Mouse (Mus musculus): Measurements from ENCODE around the gene Lrrc1. TPM values are rescaled to one million over a fixed set of nuclear protein-coding genes. Genes with fewer than 3 reads are reported as not detected.

The Lrrc1 gene
- total RNA-seq, 2 experiments from 2014 or later = 7.5 to 7.9 TPM

DNA sequence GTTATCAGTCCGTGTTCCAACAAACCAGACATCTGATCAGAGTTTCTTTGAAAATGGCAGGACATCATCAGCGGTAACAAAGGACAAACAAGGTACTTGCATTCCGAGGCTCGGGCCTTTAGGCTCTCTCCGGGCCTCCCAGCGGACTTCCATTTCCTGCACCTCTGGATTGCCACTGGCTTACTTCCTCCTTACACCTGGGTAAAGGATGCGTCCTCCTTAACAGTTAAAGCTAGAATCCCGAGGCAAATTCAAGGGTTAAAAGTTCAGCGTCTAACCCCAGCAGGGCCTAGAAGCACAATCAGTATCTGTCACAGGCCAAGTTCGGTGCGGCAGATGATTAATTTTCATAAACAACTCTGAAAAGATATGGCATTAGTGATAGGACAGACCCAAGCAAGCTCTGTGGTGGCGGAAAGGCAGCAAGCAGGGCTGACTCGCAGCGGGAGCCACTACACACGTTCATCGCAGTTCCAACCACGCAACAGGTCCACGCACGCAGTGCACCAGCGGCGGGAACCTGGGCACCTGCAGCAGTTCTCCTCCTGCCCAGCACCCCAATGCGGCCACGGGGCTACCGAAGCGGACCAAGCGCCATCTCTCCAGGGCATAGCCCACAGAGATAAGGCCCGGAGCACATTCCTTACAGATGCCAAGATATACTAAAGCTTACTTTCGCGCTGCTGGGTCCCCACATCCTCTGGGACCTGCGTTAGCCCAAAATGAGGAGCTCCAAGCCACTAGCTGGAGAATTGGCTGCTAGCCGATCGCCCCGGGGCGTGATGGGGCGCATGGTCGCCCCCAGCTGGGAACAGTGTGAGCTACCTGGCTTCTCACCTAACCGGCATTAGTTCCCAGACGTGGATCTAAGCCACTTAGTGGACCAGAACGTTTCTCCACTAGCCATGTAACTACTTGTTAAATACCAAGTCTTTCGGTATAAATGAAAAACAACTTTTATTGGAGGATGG, 1.0 kb downstream of the Lrrc1 start:
- peak; percentile 35 to 42 for DNase-seq (ENCODE audit: low spot score in 2 of 2)

DNA sequence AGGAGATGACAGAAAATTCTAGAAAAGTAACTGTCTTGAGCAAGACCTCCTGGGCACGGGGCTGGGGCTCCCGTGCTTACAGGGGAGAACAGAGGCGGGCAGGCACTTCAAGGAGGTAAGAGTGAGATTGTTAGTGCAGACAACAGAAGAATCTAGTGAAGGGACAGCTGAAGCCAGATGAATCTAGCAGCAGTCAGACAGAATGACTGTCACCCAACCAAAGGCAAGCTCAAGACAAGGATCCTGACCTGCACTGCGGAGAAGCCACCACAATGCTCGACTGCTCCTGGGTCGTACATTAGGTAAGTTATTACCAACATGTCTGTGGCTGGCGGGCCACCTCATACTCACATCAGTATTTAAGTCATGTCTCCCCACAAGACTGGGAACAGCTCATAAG, 3.1 kb downstream of the Lrrc1 start:
- DNase-seq (ENCODE audit: low spot score in 2 of 2) = no peak

DNA sequence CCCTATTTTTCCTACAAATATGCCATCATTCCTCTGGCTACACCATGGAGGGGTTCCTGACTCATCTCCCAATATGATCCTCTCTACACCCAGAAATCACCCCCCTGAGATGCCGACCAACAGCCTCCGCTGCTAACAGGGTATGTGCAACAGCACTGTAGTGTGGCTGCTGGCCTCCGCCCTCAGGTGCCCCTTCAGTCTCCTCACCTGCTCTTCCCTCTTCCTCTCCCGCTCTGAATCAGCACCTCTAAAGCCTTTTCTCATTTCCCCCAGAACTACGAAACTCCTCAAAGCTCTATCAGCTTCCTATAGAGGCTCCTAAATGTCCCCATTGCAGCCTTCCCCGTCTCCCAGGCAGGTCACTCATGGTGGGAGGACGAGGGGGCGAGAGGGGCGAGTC, 5.4 kb downstream of the Lrrc1 start:
- no peak for DNase-seq (ENCODE audit: low spot score in 2 of 2)

DNA sequence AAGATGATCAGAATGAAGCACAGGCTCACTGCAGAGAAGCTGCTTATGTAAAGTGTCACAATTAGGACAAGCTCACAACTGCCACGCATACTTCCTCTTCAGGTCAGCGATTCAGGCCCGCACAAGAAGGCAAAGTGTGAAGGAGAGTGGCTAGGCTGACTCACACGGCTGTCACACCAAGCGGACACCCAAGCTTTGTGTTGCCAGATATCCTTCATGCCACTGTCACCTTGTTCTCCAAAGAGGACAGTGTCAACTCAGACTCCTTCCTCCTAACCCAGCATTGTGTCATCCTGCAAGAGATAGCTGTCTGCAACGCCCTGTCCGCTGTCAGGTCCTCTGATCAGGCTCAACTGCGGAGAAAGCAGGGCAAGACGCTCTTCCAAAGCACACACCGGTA, 7.3 kb downstream of the Lrrc1 start:
- no peak for DNase-seq (ENCODE audit: low spot score in 2 of 2)

DNA sequence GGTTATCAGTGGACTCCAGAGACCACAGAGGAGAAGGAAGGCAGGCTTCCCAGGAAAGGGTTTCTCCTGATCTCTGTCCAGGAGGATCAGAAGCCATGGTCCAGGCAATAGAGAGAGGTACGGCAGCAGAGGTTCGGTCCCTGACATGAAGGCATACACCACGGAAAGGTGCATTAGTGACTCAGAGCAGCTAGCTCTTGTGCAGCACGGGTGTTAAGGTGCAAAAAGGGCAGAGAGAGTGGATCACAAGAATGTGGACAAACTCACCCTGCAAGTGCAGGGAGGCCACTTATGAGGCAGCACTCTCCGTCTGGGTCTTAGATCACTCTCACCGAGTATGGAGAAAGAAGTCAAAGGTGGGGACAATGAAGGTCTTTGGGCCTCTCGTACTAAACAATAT, 7.8 kb downstream of the Lrrc1 start:
- DNase-seq (ENCODE audit: low spot score in 2 of 2) = no peak

DNA sequence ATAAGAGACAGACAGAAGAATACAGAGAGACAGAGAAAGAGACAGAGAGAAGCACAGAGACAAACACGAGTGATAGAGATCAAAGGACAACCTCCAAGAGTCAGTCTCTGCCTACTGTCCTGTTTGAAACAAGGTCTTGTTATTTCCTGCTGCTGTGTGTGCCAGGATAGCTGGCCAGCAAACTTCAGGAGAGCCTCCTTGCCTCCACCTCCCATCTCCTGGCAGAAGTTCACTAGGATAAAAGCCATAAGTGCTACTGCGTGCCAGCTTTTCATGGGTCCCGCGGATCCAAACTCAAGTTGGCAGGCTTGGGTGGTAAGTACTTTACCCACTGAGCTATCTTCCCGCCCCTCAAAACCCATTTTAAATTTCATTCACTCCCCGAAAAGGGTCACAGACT, 8.4 kb downstream of the Lrrc1 start:
- DNase-seq (ENCODE audit: low spot score in 2 of 2) = no peak

DNA sequence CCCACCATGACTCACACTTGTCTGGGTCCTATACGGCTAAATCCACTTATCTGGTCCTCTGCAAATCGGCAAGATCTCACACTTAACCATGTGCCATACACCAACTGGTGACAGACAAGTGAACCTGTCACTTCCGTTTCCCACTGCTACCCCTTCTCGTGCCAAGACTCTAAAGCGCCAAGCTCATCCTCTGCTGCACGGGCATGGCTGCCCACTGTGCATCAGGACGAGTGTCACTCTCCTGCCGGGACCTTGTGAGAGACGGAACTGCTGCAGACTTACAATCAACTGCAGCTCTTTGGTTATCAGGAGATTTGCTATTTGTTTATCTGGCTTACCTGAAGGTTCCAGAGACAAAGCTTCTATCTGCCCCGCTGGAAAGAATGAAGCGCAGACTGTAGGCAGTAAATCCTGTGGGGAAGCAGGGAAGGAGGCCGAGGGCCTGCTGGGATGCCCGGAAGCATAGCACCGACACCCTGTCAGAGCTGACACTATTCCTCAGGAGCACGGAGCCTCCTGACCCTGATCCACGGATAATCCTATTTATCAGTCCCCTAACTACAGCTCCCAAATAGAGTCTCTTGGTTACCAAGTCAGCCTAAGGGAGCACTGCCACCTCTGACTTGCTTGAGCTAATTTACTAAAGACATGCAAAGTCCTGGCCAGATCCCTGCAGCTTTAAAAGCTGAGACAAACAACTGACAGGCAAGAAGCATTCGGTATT, 9.5 kb downstream of the Lrrc1 start:
- no peak for DNase-seq (ENCODE audit: low spot score in 2 of 2)

DNA sequence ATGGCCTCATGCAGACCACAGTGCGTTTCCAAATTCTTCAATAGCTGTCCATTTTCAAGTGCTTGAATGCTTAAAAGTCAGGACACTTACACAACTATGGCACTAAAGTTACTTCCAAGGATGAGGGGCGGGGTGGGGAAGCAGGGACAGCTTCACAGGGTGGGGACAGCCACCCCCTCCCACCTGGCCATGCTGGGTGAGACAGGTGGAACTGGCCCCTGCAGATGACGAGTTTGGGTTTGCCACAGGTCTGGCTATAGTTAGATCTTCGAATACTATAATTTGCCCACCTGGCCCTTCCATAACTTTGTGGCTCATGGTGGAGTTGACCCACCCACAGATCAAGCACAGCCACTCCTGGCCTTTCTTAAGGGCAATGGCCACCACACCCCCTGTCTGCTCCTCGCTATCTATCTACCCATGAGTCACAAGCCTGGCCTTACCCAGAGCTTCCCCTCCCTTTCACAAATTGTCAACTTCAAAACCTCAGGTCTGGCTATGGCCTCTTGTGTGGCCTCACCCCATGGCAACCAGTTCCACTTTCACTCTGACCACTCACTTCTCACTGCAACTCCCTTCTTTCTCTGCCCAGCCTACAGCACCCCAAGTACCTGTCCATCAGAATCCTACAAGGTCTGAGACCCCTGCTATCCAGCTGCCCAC, 16.2 kb downstream of the Lrrc1 start:
- peak in 1 of 2 experiments; percentile 14 for DNase-seq (ENCODE audit: low spot score in 2 of 2)

DNA sequence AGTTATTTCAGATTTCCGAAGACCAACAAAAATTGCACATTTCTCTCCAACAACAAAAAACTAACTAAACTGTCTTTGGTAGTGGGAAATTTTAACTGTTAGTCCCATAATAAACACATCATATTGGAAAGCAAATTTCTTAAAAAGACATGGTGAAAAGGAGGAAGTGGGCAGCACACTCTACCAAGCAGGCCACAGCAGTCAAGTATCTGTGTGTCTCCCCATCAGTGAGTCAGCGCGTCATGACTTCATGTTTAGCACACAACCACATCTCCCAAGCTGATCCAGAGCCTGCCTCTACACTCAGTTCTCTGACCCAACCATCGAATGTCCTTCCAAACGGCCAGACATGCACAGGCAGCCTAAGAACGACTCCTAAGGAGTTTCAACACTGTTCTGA, 17.5 kb downstream of the Lrrc1 start:
- peak in 1 of 2 experiments; percentile 11 for DNase-seq (ENCODE audit: low spot score in 2 of 2)

DNA sequence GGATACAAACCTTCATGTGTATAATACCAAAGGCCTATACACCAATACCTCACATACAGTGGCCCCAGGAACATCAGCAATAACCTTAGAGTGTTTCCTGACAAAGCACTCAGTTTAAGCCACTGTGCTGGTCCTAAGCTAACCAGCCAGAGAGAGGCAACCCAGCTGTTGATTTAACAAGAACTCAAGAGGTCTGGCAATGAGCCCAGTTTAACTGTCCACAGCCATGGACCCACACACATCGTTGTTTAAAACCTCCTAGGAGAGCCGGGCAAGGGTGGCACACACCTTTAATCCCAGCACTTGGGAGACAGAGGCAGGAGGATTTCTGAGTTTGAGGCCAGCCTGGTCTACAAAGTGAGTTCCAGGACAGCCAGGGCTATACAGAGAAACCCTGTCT, 18.0 kb downstream of the Lrrc1 start:
- DNase-seq (ENCODE audit: low spot score in 2 of 2) = peak in 1 of 2 experiments; percentile 3

DNA sequence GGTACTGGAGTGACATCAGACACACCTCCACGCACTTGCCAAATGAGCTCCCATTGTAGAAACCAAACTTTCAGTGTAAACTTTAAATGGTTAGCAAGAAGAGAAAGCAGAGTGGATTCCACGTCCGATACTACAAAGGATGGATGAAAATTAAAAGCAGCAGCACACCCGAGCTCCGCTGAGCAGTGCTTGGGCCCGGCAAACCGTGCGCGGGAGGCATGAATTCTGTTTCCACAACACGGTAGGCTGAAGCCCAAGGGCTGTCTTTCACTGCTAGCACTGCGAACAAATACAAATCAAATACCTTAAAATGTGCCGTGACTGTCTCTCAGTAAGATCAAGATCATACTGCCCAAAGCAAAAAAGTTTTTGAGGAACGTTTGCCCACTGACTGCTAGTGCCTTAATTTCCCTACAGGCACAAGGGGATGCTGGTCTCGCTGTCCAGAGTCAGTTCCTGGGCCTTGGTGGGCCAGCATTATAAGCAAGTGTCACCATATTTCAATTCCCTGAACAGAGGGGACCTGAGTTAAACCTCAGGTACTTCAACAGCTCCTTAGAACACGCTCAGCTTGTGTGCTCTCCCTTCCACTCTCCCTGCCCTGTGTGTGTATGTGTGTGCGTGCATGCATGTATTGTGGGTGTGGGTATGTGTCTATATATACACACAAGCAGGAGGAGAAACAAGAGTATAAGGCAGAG, 18.9 kb downstream of the Lrrc1 start:
- DNase-seq (ENCODE audit: low spot score in 2 of 2) = peak in 1 of 2 experiments; percentile 11

DNA sequence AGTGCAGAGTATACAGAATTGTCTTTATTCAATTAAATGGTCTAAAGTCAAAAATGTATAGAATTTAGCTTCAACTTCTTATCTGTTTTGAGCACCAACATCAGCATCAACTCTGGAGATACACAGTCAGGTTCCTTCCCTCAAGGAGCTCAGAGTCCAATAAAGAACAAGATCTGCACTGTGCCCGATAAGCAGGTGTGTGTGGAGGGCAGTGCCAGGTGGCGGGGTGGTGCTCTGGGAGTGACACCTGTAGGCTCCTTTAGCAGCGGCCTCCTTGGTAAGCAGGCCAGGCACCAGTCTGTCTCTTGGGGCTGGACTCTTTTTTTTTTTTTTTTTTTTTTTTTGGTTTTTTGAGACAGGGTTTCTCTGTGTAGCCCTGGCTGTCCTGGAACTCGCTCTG, 20.9 kb downstream of the Lrrc1 start:
- peak in 1 of 2 experiments; percentile 13 for DNase-seq (ENCODE audit: low spot score in 2 of 2)

DNA sequence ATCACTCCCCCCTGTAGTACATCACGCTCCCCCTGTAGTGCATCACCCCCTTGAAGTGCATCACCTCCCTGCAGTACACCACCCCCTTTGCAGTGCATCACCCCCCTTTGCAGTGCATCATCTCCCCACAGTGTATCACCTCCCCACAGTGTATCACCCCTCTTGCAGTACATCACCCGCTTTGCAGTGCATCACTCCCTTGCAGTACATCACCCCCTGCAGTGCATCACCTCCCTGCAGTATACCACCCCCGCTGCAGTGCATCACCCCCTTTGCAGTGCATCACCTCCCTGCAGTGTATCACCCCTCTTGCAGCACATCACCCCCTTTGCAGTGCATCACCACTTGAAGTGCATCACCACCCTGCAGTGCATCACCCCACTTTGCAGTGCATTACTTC, 22.2 kb downstream of the Lrrc1 start:
- no peak for DNase-seq (ENCODE audit: low spot score in 2 of 2)

DNA sequence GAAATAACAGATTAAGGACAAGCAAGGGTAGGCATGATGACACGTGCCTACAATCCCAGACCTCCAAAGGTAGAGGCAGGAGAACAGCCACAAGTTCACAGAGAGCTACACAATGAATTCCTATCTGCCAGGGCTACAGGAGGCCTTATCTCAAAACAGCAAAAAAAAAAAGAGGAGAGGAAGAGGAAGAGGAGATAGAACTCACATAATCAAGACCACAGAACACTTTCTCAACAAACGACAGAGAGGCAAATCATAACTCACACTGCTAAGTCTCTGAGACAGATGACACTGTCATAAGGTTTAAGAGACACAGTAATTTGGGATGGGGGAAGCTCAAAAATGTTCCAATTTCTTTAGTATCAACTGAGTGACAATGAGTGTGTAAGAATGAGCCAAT, 25.5 kb downstream of the Lrrc1 start:
- no peak for DNase-seq (ENCODE audit: low spot score in 2 of 2)

DNA sequence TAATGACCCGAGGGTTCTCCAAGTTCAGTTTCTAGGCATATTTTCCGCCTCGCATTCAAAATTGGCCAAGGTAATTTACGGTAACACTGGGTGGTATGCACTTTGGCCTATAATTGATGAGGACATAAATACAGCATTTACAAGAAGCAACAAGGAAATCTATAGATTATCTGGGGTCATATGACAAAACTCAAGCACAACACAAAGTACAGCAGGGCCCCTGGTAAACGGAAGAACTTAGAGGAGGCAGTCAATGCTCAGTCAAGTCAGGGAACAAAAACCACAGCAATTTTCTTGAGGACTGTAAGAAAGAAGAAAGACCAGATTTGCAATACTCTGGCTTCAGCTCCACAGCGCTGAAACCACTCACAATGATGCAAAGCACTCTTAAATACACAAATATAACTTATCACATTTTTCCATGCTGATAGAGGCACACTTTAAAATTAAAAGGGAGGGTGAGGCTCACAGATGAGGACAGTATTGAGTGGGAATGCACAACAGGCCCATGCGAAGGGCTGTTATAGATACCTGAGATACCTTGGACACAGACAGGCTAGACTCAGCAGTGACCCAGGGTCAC, 27.8 kb downstream of the Lrrc1 start:
- no peak for DNase-seq (ENCODE audit: low spot score in 2 of 2)

DNA sequence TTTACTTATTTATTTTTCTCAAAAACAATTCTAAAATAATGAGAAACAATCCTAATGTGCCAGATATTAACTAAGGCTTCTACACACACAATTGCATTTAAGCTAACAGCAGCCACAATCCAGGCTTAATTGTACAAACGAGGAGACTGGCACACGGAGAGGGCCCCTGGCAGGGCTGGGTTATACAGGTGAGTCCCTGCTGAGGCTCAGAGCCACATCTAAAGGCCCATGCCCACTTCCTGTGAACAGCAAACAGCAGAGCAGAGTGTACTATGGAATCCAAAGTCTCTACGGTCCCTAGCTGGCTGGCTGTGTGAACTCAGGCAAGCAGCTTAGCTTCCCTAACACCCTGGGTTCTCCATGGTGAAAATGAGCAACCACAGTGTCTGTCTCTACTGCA, 30.8 kb downstream of the Lrrc1 start:
- DNase-seq (ENCODE audit: low spot score in 2 of 2) = no peak

DNA sequence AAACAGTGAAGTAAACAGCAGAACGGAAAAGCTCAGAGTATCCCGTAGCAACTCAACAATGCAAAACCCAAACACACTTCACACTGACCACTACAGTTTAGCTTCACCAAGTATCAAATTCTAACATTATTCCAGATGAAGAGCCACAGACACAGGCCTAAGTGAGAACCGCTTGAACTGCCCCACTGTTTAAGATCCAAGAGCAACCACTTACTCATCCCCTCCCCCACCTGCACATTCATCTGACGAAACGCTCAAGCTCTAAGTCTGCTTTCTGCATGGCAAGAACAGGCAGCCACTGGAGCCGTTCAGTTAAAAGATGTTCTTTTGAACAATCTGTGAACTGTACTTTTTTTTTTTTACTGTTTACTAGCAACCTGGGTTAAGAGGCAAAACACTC, 32.5 kb downstream of the Lrrc1 start:
- no peak for DNase-seq (ENCODE audit: low spot score in 2 of 2)

DNA sequence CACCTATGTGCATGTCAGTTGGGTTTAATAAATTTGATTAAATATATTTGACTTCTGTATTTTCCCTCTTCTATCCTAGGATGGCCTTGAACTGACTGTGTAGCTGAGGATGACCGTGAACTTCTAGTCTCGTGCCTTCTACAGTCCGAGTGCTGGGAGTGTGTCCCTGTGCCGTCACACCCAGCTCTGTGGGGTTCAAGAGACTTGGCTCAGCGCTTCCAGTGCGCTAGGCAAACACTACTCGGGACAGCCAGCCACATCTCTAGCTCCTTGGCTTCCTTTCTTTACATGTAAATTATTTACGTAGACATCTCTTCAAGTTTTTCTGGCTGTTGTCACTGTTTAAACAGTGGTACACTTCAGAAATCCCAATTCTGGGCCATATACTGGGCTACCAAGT, 34.1 kb downstream of the Lrrc1 start:
- no peak for DNase-seq (ENCODE audit: low spot score in 2 of 2)

DNA sequence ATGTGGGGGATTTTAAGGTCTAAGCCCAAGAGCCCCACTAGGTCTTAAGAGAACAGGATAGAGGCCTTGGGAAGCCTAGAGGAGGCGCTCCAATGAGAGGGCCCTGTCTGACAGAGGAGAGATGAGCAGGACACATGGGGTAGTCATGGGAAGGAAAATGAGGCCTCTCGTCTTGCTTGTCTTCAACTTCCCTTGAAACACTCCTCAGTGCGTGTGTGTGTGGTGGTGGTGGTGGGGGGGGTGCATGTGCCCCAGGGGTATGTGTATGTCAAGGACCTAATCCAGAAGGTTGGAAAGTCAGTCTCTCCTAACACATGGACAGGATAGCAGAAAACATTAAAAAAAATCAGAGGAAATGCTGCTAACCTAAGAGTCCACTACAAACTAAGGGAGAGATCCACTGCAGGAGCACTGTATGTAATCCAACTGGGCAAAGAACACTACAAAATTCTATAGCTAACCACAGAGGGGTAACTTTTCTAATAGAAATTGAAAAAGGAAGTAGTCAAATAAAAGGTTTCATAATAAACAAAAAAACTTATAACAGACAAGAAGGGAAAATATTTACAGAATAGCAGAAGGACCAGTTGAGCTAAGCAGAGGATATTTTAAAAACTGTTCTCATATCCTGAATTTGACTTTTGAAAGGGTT, 36.8 kb downstream of the Lrrc1 start:
- DNase-seq (ENCODE audit: low spot score in 2 of 2) = no peak

All from adrenal gland, adult 18-20 months (tissue).